Mouse (Mus musculus): ENCODE results near the gene Adtrp.

DNA sequence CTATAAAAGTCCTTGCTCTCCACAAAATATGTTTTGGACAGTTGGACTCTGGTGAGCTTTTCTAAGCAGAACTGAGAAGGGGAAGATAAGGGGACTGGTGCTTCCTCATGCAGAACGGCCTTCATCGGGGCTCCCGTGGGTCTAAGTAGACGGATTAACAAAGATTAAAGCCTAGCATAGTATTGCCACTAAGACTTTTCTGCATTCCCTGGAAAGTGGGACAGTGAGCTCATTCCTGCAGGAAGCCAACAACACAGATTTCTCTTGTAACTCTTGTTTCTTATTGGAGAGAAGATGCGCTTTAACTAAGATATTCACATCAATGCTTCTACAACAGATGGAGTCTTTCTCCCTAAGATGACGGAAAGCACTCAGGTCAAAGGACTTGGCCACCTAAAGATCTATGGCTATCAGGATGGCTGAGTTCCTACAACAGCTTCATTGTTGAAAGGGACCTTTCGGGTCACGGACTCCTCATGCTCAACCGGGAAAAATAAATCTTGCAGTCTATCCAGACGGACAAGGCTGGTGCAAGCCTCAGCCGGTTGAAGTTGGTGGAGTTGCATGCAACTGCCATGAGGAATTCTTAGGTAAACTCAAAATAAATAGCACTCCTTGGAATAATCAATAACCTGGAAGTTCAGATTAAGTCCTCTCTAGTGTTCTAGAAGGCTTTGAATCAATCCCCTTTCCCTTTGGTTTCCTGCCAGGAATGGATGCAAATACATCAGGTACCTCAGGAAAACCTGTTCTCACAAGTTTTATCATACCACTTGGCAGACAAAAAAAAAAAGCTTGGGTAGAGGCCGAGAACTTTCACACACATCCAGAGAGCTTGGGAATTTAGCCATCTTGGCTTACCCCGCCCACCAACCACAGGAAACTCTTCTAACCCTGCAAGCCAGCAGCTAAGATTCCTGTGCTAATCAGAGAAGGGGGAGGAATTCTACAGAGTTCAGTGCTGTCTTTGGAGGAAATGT lies 8.0 kb upstream of the Adtrp start:
- TF ChIP-seq CTCF (IDR thresholded peaks at IDR 0.05; ENCODE audit: extremely low read depth, insufficient read length, insufficient replicate concordance, low read depth, low read length) (no peak), POLR2A (IDR thresholded peaks at IDR 0.05; ENCODE audit: low read depth, low read length) (no peak)

Measured in small intestine, adult 2 months (tissue).